Mouse (Mus musculus): ENCODE measurements around the gene Relch.
A peak's percentile ranks its signal among the peaks of the same experiment; 100 is the strongest.
"Not testable (repeated sequence)": the region's sequence is repeated elsewhere in the genome, so short reads cannot be mapped to it uniquely, and the experiment has no call there.

The Relch gene

DNA sequence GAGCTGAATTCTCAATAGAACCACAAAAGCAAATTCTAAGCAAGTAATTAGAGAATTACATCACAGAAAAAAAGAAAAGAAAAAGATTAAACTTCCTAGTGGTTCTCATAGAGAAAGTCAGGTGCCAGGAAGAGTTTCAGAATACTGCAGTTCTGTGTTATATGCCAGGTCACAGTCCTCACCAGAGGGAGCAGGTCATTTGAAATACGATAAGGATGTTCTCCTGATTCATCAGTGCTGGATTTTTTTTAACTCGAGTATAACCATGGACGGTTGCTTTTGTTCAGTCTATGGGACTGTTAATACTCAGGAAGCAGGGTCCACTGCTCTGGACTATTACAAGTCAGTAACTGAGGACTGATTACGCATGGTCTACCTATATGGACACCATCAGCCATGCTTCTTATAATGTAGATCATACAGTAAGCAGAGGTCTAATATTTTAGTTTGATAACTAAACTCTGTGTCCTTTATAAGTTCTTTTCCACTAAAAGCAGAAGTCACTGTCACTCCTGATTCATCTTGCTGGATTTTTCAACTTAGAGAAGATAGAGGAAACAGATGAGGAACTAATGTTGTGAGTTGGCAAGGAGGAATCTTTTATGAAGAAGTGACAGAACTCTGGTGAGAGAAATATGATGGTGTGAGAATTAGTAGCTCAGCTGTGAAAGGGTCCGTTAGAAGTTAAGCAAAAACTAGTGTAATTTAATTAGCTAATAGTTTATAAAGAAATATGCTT, 83.4 kb downstream of the Relch start:
- DNase-seq, result no peak

DNA sequence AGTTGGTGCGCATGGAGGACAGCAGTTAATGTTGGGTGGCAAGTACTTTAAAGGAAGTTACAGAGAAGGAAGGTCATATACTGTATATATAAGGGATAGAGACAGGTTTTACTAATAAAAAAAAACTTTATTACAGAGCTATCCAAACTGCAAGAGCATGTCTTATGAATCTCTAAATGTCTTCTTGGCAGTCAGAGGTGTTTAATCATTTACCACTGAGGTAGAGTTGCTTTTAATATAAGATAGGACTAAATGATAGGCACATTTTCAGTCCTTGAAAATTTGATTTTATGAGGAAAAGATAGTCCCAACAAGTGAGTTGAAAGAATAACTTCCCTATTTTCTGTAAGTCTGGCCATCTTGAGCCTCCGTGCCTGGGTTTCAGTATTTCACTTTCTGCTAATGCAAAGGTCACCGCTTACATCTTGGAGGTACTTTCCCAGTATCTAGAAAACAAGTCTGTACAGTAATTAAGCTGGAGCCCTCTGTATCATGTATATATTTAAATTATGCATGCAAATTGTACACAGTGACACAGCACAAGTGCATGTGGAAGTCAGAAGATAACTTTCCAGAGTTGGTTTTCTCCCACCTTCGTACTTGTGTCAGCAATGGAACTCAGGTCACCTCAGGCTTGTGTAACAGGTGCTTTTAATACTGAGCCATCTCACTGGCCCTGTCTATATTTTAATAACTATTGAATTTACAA, 84.6 kb downstream of the Relch start:
- no peak for DNase-seq

DNA sequence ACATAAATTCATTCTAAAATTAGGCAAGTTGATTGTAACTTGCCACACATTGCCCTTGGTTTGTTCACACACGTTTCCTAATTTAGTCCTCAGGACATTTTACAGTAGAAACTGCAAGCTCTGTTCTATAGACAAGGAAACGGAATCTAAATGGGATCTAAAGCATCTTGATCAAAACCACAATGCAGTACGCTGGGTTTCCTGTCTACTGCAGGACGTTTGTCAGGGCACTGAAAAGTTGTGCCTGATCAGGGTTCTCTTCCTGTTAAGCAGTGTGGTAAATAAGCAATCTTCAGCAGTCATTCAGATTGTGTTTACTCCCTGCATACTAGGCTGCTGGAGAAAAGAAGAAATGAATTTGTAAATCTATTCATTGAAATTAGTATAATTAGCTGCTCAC, 88.5 kb downstream of the Relch start:
- DNase-seq, result no peak

- DNase-seq, result no peak
These were observed 89.3 kb downstream of the Relch start for GRCm38 (mm10) chr1:105752944-105753343.

- DNase-seq, result no peak
These were observed 95.1 kb downstream of the Relch start for GRCm38 (mm10) chr1:105758798-105759197.

GRCm38 (mm10) chr1:105759422-105760165, 95.9 kb downstream of the Relch start:
- DNase-seq, result no peak

DNA sequence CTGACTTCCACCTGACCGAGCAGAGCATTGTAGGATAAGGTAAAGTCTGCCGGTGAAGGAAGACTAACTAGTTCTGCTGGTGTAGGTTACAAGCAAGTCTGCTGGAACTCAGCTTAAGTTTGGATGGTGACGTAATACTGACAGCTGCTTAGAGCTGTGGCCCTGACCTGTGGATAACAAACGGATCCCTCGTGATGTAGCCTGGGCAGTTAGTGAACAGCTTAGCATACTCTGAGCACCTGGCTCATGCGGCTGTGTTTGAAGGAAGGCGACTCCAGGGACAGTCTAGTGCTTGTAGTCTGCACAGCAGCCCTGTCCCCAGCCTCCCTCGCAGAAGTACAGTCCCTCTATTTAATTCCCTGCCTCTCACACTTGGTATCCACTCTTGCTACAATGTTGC, 101.9 kb downstream of the Relch start:
- no peak for DNase-seq

DNA sequence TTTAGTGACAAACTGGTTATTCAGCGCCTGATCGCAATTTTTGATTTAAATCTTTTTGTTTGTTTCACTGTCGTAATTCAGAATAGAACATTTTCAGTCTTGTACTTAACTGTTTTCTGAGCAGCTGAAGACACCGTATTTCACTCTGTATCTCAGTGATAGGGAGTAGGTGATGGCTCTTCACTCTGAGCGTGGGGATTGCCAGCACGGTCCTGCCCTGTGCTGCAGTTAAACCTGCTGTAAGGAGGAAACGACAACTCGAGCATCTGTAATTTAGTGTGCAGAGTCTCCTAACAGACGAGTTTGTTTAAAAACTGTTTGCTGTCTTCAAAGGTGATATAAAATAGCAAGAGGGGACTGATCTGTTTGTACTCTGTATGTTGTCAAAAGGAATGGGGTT, 102.4 kb downstream of the Relch start:
- DNase-seq, result not testable (repeated sequence)

DNA sequence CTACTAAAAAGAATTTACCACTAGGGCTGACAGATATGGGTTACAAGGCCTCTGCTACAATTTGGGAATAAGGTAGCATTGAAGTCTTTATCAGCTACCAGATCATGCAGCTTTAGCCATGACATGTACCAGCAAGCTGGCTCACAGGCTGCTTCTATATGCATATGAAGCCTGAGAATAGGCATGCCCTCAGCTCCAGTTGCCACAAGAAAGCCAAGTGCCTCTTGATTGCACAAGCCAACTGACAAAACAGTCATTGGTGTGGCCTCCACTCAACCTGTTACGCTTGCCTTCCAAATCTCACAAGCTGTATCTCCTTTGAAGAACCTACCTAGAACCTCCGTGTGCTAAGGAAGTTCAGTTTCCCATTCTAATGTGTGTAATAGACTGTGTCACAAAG, 104.7 kb downstream of the Relch start:
- DNase-seq, result no peak

DNA sequence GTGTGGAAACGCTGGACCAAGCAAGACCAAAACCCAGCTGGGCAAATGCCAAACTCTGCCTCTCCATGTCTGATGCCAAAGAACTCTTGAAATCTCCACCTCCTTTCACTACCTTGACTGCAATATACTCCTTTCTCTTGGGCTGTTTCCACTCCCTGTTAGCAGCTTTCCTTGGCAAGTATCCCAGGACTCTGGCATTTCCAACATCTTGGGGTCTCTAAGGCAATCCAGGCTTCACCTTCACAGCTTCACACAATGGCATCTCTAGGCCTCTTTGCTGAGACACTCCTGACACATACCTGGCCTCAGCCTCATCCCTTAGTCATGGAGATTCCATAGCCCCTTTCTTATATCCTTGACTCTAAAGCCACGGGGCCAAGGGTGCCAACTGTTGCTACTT, 107.0 kb downstream of the Relch start:
- DNase-seq, result no peak

DNA sequence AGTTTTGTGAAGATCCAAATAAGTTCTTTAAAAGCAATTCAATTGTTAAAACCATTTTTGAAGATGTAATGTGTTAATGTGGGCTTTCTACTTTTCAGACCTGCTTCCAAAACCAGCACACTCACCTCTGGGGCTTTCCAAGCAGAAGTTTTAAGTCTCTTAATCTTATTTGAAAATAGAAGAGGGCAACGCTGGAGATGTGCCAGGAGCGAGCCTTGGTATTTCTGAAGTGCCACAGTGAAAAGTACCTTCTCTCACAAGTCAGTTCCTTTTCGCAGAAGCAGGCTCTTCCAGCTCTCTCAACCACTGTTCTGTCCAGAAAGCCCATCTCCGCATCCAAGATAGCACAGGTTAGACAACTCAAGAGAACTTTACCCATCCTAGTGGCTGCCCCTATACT, 112.8 kb downstream of the Relch start:
- DNase-seq, result no peak

DNA sequence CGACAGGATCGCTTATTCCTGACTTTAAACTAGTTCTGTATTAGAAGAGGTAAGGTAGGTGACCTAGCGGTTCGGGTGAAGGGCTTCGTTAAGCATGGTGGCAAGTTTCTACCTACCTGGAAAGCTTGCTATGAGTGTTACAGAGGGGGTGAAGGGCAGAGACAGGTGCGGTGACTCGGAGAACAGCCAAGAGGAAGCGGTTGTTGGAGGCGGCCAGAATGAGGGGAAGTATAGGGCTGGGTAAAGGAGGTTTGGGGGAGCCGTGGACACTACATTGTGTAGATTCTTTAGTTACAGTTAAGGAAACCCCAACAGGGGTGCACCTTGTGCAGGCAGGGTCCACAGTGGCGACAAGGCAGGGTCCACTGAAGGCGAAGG, 116.4 kb downstream of the Relch start:
- no peak for DNase-seq

GRCm38 (mm10) chr1:105780457-105781364, 117.0 kb downstream of the Relch start, which contains the start of gene Tnfrsf11a:
Gene Tnfrsf11a, plus strand, starts transcription at chr1:105780718.
- DNase-seq, result peak; percentile 63 to 75

DNA sequence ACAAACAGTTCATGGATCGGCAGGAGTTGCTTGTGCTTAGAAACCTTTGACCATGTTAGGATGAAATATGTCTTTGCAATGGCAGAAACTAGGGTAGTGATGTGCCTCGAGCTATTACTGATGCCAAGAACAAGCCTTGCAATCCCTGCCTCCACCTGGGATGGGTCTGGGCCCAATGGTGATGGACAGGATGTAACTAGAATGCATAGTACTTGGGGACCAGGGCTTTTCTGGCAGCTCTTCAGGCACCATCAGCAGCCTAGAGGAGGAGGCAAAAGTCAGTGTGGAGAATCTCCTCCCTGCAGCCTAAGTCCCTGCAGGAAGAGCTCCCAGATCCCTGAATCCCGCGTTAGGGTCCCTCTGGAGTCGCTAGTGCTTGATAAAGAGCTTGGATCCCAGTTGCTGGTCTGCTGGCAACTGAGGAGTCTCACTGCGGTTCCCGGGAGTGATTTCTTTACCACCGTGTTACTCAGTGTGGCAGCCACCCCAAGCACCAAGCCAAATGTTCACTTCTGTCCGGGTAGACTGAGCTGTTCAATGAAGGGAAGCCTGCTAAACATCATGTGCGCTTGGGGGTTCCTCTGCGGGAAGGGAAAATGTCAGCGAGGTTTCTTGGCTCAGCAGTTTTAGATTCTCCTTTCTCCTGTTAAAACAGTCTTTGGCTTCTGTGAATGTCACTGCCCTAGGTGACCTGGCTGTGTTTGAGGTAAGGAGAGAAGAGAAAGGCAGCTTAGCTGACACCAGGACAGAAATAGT, 117.9 kb downstream of the Relch start:
- peak in 1 of 2 experiments; percentile 15 for DNase-seq

DNA sequence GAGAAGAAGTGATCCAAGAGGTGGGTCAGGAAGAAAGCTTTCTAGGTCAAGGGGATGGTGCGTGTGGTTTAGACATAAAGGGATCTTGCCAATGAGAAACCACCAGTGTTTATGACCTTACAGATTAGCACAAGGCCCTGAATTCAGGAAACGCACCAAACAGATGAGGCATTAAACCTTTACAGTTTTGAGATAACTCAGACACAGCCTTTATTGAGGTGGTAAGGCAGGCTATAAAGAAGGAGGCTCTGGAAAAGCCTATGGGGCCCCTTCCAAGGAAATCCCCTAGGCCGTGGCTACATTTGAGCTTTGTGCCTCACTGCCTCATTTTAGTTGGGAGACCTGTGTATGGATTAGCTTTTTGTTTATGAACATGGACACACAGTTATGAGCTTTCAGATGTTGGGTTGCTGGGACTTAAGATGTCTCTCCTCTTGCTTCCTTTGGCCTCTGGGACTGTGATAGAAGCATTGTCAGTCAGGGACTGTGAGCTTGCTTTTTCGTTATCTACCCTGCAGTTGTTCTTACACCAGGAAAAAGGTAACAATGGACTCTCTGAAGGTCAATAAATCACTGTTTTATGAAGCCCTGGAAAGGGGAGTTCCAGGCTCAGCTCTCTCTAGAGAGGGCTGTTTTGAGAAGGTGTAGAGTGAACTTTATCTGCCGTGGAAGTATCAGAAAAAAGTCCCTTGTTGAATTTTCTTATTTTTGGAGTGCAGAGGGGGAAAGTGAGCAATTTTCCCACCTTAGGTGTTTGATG, 120.8 kb downstream of the Relch start:
- no peak for DNase-seq

- DNase-seq, result peak; percentile 40 to 59
These were observed 121.5 kb downstream of the Relch start for GRCm38 (mm10) chr1:105785146-105785545.

- peak; percentile 34 to 64 for DNase-seq
These were observed 123.2 kb downstream of the Relch start for GRCm38 (mm10) chr1:105786731-105787357.

GRCm38 (mm10) chr1:105790103-105790502, 126.4 kb downstream of the Relch start:
- no peak for DNase-seq

- no peak for DNase-seq
These were observed 131.0 kb downstream of the Relch start for GRCm38 (mm10) chr1:105794670-105795069.

GRCm38 (mm10) chr1:105795705-105796104, 132.0 kb downstream of the Relch start:
- no peak for DNase-seq

GRCm38 (mm10) chr1:105800570-105800969, 136.9 kb downstream of the Relch start:
- DNase-seq, result no peak

Data from kidney, postnatal 25 days (tissue).